Mouse (Mus musculus): ENCODE measurements around the gene Snx33. TPM values are rescaled to one million over a fixed set of nuclear protein-coding genes. Genes with fewer than 3 reads are reported as not detected.

The Snx33 gene
- polyA plus RNA-seq (2014; fragmentation: Illumina TruSeq; extraction: RNeasy Lipid Tissue Mini Kit (QIAGEN cat#74804)) = 5.0 TPM

DNA sequence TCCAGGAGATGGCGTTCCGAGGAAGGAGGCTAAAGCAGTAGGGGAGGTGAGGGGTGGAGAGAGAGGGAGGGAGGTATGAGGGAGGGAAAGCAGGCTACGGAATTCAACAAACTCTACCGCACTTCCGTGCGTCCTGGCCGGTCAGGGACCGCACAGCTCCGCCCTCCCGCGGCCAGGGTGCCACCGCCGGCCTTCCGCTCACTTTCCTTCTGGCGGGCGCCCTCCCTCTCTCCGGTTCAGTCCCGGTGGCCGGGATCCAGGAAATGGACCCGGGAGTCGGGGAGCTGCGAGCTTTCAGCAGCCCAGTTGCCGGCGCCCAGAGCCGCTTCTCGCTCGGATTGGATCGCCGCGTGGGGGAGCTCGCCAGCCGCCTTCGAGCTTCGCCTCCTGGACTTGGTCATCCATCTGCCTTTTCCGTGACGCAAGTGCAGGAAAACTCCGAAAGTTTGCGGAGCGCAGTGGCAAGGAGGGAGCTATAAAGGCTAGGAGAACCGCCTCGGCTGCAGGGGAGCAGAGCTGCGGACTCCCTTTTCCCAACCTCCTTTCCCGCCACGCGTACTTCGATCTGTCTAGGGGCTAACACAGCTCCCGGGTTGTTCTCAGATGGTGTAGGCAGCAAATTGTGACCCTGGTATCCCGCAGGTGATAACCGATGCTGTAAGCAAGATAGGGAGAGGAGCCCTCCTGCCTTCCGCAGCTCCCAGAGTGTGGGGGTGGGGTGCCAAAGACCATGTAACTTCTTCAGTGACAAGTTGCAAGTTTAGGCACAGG is at the start of gene Snx33:
Gene Snx33, minus strand, starts transcription at position 331 of the 771 bp plus-strand sequence.

DNA sequence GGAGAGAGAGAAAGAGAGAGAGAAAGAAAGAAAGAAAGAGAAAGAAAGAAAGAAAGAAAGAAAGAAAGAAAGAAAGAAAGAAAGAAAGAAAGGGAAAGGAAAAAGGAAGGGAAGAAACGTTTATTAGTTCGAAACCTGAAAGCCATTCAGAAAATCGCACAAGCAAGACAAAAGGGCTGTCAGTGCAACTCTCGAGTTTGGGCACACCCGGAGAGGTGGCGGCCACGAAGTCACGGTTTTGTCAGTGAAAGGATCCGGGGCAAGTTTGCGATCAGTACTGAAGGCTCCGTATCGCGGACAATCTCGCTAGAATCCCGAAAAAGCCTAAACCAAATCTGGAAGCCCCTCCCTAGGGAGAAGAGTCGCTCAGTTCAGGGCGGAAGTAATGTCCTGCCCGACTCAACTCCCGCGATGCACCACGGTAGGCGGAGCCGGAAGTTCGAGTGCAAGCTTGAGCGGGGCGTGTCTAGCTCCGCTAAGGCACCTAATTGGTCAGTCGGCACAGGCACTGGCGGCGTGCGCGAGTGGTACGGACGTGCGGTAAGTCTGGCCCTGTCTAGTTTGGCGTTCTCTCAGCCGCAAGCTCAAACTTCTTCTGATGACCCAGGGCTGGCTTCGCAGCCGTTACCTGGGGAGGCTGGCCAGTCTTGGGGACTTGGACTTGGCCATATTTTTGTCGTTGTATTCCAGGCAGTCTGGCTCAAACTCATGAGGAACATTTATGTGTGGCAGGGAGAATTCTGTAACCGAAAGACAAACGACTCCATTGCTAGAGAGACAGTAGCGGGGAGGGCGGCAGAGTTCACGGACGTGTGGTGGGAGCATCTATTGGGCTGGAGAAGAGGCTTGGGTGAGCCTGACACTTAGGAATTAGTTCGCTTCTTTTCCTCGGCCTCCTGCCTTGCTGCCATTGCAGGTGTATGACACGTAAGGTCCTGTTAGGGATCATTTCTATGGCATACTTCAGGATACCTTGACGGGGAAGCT is 22.5 kb upstream of the Snx33 start, which contains the start of gene Snupn:
Gene Snupn, plus strand, starts transcription at position 465 of the 987 bp plus-strand sequence.

DNA sequence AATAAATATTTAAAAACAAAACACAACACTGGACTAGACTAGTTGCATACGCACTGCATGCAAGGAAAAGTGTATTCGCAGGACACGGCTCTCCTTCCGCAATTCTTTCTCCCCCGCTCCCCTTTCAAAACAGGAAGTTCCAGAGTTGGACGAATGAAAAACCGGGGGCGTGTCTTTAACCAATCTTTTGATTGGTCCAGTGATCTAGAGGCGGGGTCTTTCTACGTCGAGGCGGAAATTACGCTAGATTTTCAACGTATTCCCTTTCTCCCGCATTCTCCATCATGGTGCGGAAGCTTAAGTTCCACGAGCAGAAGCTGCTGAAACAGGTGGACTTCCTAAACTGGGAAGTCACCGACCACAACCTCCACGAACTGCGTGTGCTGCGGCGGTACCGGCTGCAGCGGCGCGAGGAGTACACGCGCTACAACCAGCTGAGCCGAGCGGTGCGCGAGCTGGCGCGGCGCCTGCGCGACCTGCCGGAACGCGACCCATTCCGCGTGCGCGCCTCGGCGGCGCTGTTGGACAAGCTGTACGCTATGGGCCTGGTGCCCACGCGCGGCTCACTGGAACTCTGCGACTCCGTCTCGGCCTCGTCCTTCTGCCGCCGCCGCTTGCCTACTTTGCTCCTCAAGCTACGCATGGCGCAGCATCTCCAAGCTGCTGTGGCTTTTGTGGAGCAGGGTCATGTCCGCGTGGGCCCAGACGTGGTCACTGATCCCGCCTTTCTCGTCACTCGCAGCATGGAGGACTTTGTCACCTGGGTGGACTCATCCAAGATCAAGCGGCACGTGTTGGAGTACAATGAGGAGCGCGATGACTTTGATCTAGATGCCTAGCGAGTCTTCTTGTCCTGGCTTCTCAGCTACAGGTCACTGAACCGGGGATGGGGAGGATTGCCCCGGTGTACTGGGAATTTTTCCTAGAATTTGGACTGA is 9.3 kb upstream of the Snx33 start, which contains the start of gene Imp3:
Gene Imp3, plus strand, starts transcription at position 253 of the 938 bp plus-strand sequence.

Other genes starting within 250 kb of the Snx33 start
- not detected for gene Lingo1, start 131.9 kb downstream of the Snx33 start, polyA plus RNA-seq (2014; fragmentation: Illumina TruSeq; extraction: RNeasy Lipid Tissue Mini Kit (QIAGEN cat#74804))
- not detected for gene Odf3l1, start 63.7 kb downstream of the Snx33 start, polyA plus RNA-seq (2014; fragmentation: Illumina TruSeq; extraction: RNeasy Lipid Tissue Mini Kit (QIAGEN cat#74804))
- 0.31 TPM for gene Cspg4, start 63.3 kb downstream of the Snx33 start, polyA plus RNA-seq (2014; fragmentation: Illumina TruSeq; extraction: RNeasy Lipid Tissue Mini Kit (QIAGEN cat#74804))
- 58.6 TPM for gene Imp3, start 9.1 kb upstream of the Snx33 start, polyA plus RNA-seq (2014; fragmentation: Illumina TruSeq; extraction: RNeasy Lipid Tissue Mini Kit (QIAGEN cat#74804))
- 15.1 TPM for gene Snupn, start 22.5 kb upstream of the Snx33 start, polyA plus RNA-seq (2014; fragmentation: Illumina TruSeq; extraction: RNeasy Lipid Tissue Mini Kit (QIAGEN cat#74804))
- 39.4 TPM for gene Ptpn9, start 66.6 kb upstream of the Snx33 start, polyA plus RNA-seq (2014; fragmentation: Illumina TruSeq; extraction: RNeasy Lipid Tissue Mini Kit (QIAGEN cat#74804))
- 58.1 TPM for gene Sin3a, start 143.7 kb upstream of the Snx33 start, polyA plus RNA-seq (2014; fragmentation: Illumina TruSeq; extraction: RNeasy Lipid Tissue Mini Kit (QIAGEN cat#74804))
- gene Man2c1, start 202.3 kb upstream of the Snx33 start, polyA plus RNA-seq (2014; fragmentation: Illumina TruSeq; extraction: RNeasy Lipid Tissue Mini Kit (QIAGEN cat#74804)) = 8.5 TPM
- gene Neil1, start 219.9 kb upstream of the Snx33 start, polyA plus RNA-seq (2014; fragmentation: Illumina TruSeq; extraction: RNeasy Lipid Tissue Mini Kit (QIAGEN cat#74804)) = 0.63 TPM
- 6.1 TPM for gene Commd4, start 230.0 kb upstream of the Snx33 start, polyA plus RNA-seq (2014; fragmentation: Illumina TruSeq; extraction: RNeasy Lipid Tissue Mini Kit (QIAGEN cat#74804))